ENCODE assay signal across 8 mouse cellular contexts in the genomic region with DNA sequence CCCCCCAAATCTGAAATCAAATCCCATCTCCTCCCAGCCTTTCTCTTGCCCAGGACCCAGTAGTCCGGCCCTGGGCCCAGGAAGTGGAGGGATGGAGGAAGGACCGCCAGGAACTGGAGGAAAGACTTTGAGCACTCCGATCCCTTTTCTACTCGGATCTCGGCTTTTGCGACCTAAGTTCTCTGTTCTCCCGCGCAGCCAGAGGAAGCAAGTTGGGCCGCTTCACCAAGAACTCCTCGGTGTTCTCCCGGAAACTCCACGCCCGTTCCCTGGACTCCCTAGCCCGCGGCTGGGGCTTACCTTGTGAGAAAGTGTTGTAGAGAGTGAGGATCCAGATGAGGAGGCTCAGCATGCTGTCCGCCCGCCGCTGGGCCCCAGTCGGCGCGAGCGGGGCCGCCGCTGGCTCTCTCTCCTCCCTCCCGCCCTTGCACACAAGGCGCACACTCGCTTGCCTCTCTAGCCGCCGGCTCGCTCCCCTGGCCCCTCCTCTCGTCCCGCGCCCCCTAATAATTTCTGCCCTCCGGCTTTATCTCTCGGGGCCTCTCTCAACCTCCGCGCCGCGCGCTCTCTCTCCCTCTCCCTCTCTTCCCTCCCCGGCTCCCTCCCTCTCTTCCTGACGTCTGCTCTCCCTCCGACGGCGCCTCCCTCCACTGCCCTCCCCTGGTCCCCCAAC. TPM values are rescaled to one million over a fixed set of nuclear protein-coding genes. Genes with fewer than 3 reads are reported as not detected.
DNase-seq lines count a peak whose midpoint lies in the region; TF ChIP-seq lines count a peak whose summit lies in the region.

Kirrel (minus strand) TSS at position 652 of the 673 bp plus-strand sequence.

- H3K27ac ChIP-seq in left cerebral cortex, adult 2 months, result peak within 1 kb of the TSS; percentile 58
- H3K27ac ChIP-seq in olfactory bulb, adult 2 months (ENCODE audit: insufficient read depth, low read depth, low read length), result peak within 1 kb of the TSS; percentile 1; the same call in 1 of the 2 replicates

- no peak for TF ChIP-seq POLR2A in olfactory bulb, adult 2 months (IDR thresholded peaks at IDR 0.05; ENCODE audit: insufficient read depth, low read depth, low read length)

- intact Hi-C loops in left cerebral cortex, adult 2 months (cut with DNase I), result loop anchor here (2.0 kb wide), 1 partner anchor 141 kb away; no protein-coding TSS in a partner anchor

- peak within 1 kb of the TSS; percentile 55 for H3K4me3 ChIP-seq in left cerebral cortex, adult 2 months
- H3K4me3 ChIP-seq in olfactory bulb, adult 2 months (ENCODE audit: insufficient read depth, low read depth, low read length), result peak within 1 kb of the TSS; percentile 62

- DNase-seq in left cerebral cortex, adult 2 months (ENCODE audit: extremely low spot score in 1 of 2, low spot score in 2 of 2), result peak; percentile 49 to 64
- DNase-seq in left cerebral cortex, adult 9 months (ENCODE audit: low spot score in 2 of 2), result no peak
- DNase-seq in embryo, embryonic 11.5 days (ENCODE audit: low read depth, low spot score), result peak; percentile 83
- peak; percentile 85 to 88 for DNase-seq in heart, adult 18-20 months
- DNase-seq in kidney, adult 11 months, result peak; percentile 42
- DNase-seq in lung, adult 18-20 months, result peak; percentile 76 to 80
- DNase-seq in urinary bladder, postnatal 10 days (ENCODE audit: low spot score), result peak; percentile 57

- TF ChIP-seq CTCF in left cerebral cortex, adult 2 months (IDR thresholded peaks at IDR 0.05), result no peak
- no peak for TF ChIP-seq CTCF in olfactory bulb, adult 2 months (IDR thresholded peaks at IDR 0.05; ENCODE audit: insufficient read depth, low read depth, low read length)

- under 1% methylated on average over 44 of the region's 45 CpGs for WGBS in olfactory bulb, adult 2 months

- H3K4me1 ChIP-seq in olfactory bulb, adult 2 months (ENCODE audit: control insufficient read depth, insufficient read depth, low read length), result peaks cover 32% of the 10 kb centered on the region

RNA-seq across cellular contexts. Expression of gene Kirrel, which starts in this region (rescaled TPM):
- total RNA-seq in left cerebral cortex, adult 2 months (2021), result 1 to 10 TPM; 4.3 to 4.9 TPM
- total RNA-seq in heart, adult 18-20 months (2021), result 1 to 10 TPM; 5.4 to 6.3 TPM
- polyA plus RNA-seq in olfactory bulb, adult 2 months (2012; ENCODE audit: insufficient read depth, insufficient read length, low replicate concordance, missing spikeins), result not detected in 2 replicates

Comparison
In these comparisons a context has a peak if more than half of its experiments do, and no peak if none do; other contexts are left out.
1. DNase-seq: peak in left cerebral cortex, adult 2 months (2 of 2), embryo, embryonic 11.5 days (single experiment), heart, adult 18-20 months (2 of 2), kidney, adult 11 months (single experiment), lung, adult 18-20 months (2 of 2) and urinary bladder, postnatal 10 days (single experiment); none in left cerebral cortex, adult 9 months (0 of 2).